Mouse (Mus musculus) kidney, embryonic 15.5 days (tissue): ENCODE measurements around the gene Pim3. TPM values are rescaled to one million over a fixed set of nuclear protein-coding genes. Genes with fewer than 3 reads are reported as not detected.
A peak's percentile ranks its signal among the peaks of the same experiment; 100 is the strongest.
"Not testable (repeated sequence)": the region's sequence is repeated elsewhere in the genome, so short reads cannot be mapped to it uniquely, and the experiment has no call there.

Source experiments
- ATAC-seq: fragments of 200-750 bp; cut with Nextera tagmentation; replicated peaks from 2 replicates; pipeline ENCODE4 v1.8.0; 2017; ENCODE audit warnings: moderate TSS enrichment; ENCODE audit not compliant: low FRiP score
- H3K27ac ChIP-seq: fragments of 300-500 bp; sonication (generic); 2 replicates; pipeline ENCODE4 v1.5.1; 2015; ENCODE audit warnings: mild to moderate bottlenecking, inconsistent platforms
- H3K27me3 ChIP-seq: fragments of 300-500 bp; sonication (generic); 2 replicates; pipeline ENCODE4 v1.6.1; 2015; ENCODE audit warnings: inconsistent platforms
- H3K36me3 ChIP-seq: fragments of 300-500 bp; sonication (generic); 2 replicates; pipeline ENCODE4 v1.6.1; 2015; ENCODE audit warnings: inconsistent platforms
- H3K4me1 ChIP-seq: fragments of 300-500 bp; sonication (generic); 2 replicates; pipeline ENCODE4 v1.6.1; 2015; ENCODE audit warnings: inconsistent platforms
- H3K4me2 ChIP-seq: fragments of 300-500 bp; sonication (generic); 2 replicates; pipeline ENCODE4 v1.6.1; 2015; ENCODE audit warnings: moderate library complexity, mild to moderate bottlenecking, inconsistent platforms
- H3K4me3 ChIP-seq: fragments of 300-500 bp; sonication (generic); replicated peaks from 2 replicates; pipeline ENCODE4 v1.5.1; 2015; ENCODE audit warnings: mild to moderate bottlenecking, inconsistent platforms
- H3K9ac ChIP-seq: fragments of 300-500 bp; sonication (generic); 2 replicates; pipeline ENCODE4 v1.6.1; 2015; ENCODE audit warnings: mild to moderate bottlenecking, inconsistent platforms
- H3K9me3 ChIP-seq: fragments of 300-500 bp; sonication (generic); replicated peaks from 2 replicates; pipeline ENCODE4 v1.6.1; 2016; ENCODE audit warnings: inconsistent platforms
- WGBS: fragments of 180-500 bp; shearing (Covaris S2); methylation state at CpG from one replicate; pipeline ENCODE4 v1.1.7; 2015; ENCODE audit warnings: mixed read lengths; 5-methylcytosine and 5-hydroxymethylcytosine counted together
- polyA plus RNA-seq: library from polyadenylated mRNA; unstranded; fragments of >200 nt; fragmentation: Nextera tagmentation; extraction: Ambion mirVana; gene quantifications from 2 replicates; pipeline ENCODE4 v1.2.1, GENCODE M21; 2015

The Pim3 gene
- polyA plus RNA-seq, result 50.4 and 54.6 TPM in 2 replicates

DNA sequence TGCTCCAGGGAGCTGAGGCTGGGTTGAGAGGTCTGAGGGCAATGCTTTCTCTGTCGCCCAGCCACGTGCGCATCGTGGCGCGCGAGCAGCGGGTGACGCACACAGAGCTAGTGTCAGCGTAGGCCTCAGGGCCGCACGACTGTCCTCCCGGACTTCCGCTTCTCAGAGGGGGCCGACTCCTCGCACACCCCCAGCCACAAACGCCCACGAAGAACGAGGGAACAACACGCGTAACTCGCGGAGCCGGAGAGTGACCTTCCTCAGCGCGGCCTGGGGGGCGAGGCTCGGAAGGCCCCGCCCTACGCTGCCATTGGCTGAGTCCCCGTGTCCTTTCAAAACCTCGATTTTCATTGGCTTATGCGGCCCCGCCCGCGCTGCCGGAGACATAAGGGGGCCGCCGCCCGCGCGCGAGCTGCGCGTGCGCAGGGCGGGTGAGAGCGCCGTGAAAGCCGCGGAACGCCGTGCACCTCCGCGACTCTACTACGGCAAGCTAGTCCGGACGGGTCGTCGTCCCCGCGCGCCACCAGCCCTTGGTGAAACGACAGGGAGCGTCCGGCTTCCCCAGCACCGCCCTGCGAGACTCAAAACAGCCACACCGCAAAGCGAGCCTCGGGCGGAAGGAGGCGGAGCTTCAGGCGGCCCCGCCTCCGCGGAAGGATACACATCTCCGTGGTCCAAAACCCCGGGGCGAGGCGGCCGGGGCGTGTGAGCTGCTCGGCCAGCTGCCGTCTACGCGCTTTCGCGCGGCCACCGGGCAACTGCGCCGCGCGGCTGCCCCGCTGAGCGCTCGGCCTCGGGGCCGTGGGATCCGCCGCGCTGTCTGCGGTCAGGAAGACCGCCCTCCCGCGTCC lies at the start of gene Pim3:
Pim3 (plus strand) TSS at position 415 of the 851 bp plus-strand sequence.
- Histone ChIP-seq H3K9me3 (no peaks in the 10 kb centered on the region), H3K4me1 (peaks cover 37% of the 10 kb centered on the region), H3K9ac (peak within 1 kb of the TSS; percentile 84), H3K4me2 (peak within 1 kb of the TSS; percentile 86), H3K4me3 (peak within 1 kb of the TSS; percentile 86), H3K27me3 (no peaks in the 10 kb centered on the region), H3K36me3 (peaks cover 28% of the 10 kb centered on the region), H3K27ac (peak within 1 kb of the TSS; percentile 93)
- under 1% methylated on average over 107 of the region's 107 CpGs for WGBS
- ATAC-seq, result peak; percentile 87

DNA sequence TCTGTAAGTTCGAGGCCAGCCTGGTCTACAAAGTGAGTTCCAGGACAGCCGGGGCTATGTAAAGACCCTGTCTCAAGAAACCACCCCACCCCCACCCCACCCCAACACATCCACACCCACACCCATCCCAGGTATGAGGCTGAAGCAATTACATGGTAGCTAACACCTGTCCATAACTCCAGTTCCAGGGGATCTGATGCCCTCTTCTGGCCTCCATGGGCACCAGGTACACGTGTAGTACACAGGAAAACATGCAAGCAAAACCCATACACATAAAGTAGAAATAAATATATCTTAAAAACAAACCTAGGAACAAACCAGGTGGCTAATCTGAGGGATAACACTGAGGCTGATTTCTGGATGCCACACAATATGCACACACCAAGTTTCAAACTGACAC lies 48.7 kb upstream of the Pim3 start:
- no peaks in the 10 kb centered on the region for H3K27me3 ChIP-seq
- H3K9ac ChIP-seq, result no peak overlapping the region
- H3K9me3 ChIP-seq, result no peaks in the 10 kb centered on the region
- no peak overlapping the region for H3K27ac ChIP-seq
- H3K36me3 ChIP-seq, result peaks cover 62% of the 10 kb centered on the region
- WGBS, result 87% methylated on average over 3 of the region's 3 CpGs
- H3K4me1 ChIP-seq, result peaks cover 2% of the 10 kb centered on the region
- no peak for ATAC-seq
- H3K4me3 ChIP-seq, result no peak overlapping the region
- H3K4me2 ChIP-seq, result no peak overlapping the region

DNA sequence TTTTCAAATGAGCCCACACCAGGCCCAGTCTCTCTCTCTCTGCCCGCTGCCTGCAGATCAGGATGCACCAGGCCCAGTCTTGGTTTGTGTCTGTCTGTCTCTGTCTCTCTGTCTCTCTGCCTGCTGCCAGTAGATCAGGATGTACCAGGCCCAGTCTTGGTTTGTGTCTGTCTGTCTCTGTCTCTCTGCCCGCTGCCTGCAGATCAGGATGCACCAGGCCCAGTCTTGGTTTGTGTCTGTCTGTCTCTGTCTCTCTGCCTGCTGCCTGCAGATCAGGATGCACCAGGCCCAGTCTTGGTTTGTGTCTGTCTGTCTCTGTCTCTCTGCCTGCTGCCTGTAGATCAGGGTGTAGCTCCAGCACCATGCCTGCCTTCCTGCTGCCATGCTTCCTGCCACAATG lies 48.1 kb upstream of the Pim3 start:
- H3K4me1 ChIP-seq, H3K27me3 ChIP-seq, H3K4me3 ChIP-seq, H3K9me3 ChIP-seq, H3K4me2 ChIP-seq, ATAC-seq, H3K9ac ChIP-seq, H3K27ac ChIP-seq: not testable (repeated sequence)
- 90% methylated on average over 2 of the region's 2 CpGs for WGBS
- H3K36me3 ChIP-seq, result peaks cover 62% of the 10 kb centered on the region

DNA sequence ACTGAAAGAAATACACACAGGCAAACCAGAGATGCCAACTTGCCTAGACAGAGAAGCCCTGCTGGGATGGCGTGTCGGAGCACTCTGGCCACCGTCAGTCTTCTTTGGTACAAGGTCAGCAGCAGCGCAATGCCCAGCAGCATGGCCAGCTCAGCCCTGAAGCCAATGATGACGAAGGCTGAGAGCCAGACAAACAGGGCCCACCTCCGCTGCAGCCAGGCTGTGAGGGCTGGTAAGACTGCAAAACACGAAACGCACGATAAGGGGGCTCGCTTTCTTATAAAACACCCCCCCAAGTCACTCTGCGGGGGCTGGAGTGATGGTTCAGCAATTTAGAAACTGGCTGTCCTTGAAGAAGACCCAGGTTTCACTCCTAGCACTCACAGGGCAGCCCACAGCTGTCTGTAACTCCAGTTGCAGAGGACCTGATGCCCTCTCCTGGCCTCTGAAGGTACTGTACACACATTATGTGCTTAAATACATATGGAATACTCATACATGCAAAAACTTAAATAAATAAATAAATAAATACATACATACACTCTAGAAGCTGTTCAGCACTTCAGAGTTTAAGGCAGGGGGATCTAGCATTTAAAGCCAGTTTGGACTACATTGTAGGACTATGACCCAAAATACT lies 47.5 kb upstream of the Pim3 start:
- Histone ChIP-seq H3K9me3 (no peaks in the 10 kb centered on the region), H3K9ac (no peak overlapping the region), H3K27me3 (no peaks in the 10 kb centered on the region), H3K4me2 (no peak overlapping the region), H3K4me1 (peaks cover 6% of the 10 kb centered on the region), H3K4me3 (no peak overlapping the region), H3K27ac (no peak overlapping the region), H3K36me3 (peaks cover 58% of the 10 kb centered on the region)
- WGBS, result 96% methylated on average over 11 of the region's 11 CpGs
- ATAC-seq, result no peak

DNA sequence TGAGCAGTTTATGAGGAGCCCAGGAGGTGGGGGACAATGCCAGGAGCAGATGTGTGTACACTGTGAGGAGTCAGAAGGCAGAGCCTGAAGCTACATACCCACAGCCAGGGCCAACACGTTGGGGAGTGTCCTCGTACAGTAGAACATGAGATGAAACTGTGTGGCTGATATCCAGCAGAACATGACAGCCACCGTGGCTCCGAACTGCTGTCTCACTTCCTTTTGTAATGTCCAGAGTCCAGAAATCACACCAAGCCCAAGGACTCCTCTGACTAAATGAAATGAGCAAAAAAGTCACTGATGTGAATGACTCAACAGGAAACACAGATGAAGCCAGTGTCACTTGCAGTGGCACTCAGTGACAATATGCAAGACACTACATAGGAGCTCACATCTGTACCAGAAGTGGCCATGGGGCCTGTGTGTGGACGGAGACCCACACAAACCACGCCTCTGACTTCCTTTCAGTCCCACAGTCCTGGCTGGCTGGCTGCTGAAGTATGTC lies 46.7 kb upstream of the Pim3 start:
- 90% methylated on average over 6 of the region's 6 CpGs for WGBS
- peaks cover 9% of the 10 kb centered on the region for H3K4me1 ChIP-seq
- no peak for ATAC-seq
- H3K9me3 ChIP-seq, result no peaks in the 10 kb centered on the region
- H3K36me3 ChIP-seq, result peaks cover 51% of the 10 kb centered on the region
- H3K4me2 ChIP-seq, result no peak overlapping the region
- H3K27me3 ChIP-seq, result no peaks in the 10 kb centered on the region
- no peak overlapping the region for H3K4me3 ChIP-seq
- H3K27ac ChIP-seq, result no peak overlapping the region
- no peak overlapping the region for H3K9ac ChIP-seq

DNA sequence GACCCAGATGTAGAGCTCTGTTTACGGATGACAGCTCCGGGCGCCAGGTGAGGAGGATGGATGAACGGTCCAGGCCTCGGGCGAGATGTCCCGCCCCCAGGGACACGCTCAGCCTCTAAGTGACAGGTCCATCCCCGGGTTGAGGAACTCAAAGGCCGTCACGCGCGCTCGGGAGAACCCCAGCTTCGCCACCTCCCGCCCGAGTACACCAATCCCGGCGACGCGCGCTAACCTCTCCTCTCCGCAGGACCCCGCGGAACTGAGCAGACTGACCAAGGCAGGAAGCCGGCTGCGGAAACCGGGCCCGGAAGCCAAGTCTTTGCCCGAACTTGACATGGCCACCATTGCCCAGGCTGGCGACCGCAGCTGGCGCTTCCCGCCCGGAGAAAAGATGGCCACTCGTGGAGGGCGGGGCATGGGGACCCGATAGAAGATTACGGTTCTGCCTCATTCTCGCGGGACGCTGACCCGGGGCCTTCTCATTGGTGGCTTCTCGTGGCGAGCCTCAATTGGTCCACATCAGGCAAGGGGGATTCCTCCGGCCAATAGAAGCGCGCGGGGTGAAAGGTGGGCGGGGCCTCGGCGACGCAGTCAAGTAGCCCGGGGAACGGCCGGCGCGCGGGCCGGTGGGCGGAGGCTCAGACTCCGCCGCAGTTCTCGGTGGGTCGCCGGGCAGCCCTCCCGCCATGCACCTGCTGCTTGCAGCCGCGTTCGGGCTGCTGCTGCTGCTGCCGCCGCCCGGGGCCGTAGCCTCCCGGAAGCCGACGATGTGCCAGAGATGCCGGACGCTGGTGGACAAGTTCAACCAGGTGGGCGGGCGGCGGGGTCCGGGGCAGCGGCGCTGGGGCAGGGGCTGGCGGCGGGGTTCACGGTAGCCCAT lies 42.7 kb upstream of the Pim3 start, which contains the start of the genes Alg12 and Creld2:
Alg12 (minus strand) TSS at position 293 of the 880 bp plus-strand sequence.
Creld2 (plus strand) TSS at position 621 of the 880 bp plus-strand sequence.
- peak within 1 kb of the TSS; percentile 94 for H3K4me3 ChIP-seq
- H3K9ac ChIP-seq, result peak within 1 kb of the TSS; percentile 87
- H3K27ac ChIP-seq, result peak within 1 kb of the TSS; percentile 83
- peaks cover 49% of the 10 kb centered on the region for H3K36me3 ChIP-seq
- under 1% methylated on average over 88 of the region's 88 CpGs for WGBS
- peaks cover 21% of the 10 kb centered on the region for H3K4me1 ChIP-seq
- no peaks in the 10 kb centered on the region for H3K9me3 ChIP-seq
- H3K27me3 ChIP-seq, result no peaks in the 10 kb centered on the region
- peak within 1 kb of the TSS; percentile 89 for H3K4me2 ChIP-seq
- ATAC-seq, result peak; percentile 99

DNA sequence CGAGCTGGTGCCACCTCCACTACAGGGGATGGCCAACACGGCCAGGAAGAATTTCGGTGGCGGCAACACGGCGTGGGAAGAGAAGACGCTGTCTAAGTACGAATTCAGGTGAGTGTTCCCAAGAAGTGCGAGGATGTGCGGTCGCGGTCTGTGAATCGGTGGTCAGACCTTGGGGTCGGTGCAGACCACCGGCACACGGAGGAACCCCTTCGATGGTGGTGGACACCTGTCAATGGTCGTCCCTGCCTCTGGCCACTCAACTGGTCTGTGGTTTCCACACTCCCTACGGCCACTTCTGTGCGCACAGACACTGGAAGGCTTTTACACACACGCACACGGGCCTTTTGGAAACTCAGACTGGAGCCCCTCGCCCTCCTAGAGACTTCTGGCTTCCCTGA lies 42.1 kb upstream of the Pim3 start:
- Histone ChIP-seq H3K36me3 (peaks cover 49% of the 10 kb centered on the region), H3K4me2 (peak overlapping the region; percentile 89), H3K27me3 (no peaks in the 10 kb centered on the region), H3K4me1 (peaks cover 21% of the 10 kb centered on the region), H3K9ac (peak overlapping the region; percentile 87), H3K27ac (peak overlapping the region; percentile 25; the same call in 1 of the 2 replicates), H3K9me3 (no peaks in the 10 kb centered on the region), H3K4me3 (peak overlapping the region; percentile 94)
- WGBS, result under 1% methylated on average over 23 of the region's 23 CpGs
- ATAC-seq, result no peak

DNA sequence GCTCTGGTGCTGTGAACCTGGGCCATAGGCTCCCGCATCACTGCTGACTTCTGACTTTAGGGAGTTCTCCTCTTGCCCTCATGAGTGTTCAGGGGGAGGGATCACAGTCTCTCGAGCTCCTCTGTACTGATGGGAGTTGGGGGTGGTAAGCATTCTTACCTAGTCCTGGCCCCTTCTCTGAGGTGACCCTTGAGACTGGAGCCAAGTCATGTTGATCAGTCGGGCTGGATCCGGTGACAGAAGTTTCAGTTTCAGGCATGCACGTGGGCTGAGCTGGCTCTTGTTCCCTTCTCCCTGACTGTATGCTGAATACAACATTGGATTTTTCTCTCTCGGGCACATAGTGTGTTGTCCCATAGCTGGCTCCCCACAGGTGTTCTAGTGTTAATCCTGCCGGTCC lies 40.6 kb upstream of the Pim3 start:
- ATAC-seq, result no peak
- H3K9ac ChIP-seq, result no peak overlapping the region
- H3K27me3 ChIP-seq, result no peaks in the 10 kb centered on the region
- H3K4me1 ChIP-seq, result peaks cover 21% of the 10 kb centered on the region
- H3K27ac ChIP-seq, result no peak overlapping the region
- H3K36me3 ChIP-seq, result peaks cover 49% of the 10 kb centered on the region
- 76% methylated on average over 7 of the region's 7 CpGs for WGBS
- H3K4me3 ChIP-seq, result no peak overlapping the region
- H3K4me2 ChIP-seq, result peak overlapping the region; percentile 89; the same call in 1 of the 2 replicates
- no peaks in the 10 kb centered on the region for H3K9me3 ChIP-seq

DNA sequence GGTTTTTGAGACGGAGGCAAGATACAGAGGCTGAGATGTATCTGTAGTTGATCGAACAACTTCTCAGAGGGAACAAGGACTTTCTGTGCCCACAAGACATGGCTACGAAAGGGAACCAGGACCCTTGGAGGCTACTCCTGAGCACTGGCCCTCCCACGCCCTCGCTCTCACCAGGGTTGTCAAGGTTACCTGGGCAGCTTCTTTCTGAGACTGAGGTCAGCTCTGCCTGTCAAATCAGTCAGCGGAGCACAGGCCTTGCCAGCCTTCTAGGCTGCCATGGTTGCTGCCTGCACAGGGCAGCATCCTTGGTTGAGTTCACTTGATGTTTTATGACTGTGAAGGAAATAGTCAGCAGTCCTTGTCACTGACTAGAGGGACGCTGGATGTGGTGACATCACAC lies 39.5 kb upstream of the Pim3 start:
- no peak for ATAC-seq
- Histone ChIP-seq H3K36me3 (peaks cover 61% of the 10 kb centered on the region), H3K9me3 (no peaks in the 10 kb centered on the region), H3K27ac (no peak overlapping the region), H3K4me2 (no peak overlapping the region), H3K4me1 (peaks cover 21% of the 10 kb centered on the region), H3K27me3 (no peaks in the 10 kb centered on the region), H3K9ac (no peak overlapping the region), H3K4me3 (no peak overlapping the region)
- WGBS, result 91% methylated on average over 7 of the region's 7 CpGs

DNA sequence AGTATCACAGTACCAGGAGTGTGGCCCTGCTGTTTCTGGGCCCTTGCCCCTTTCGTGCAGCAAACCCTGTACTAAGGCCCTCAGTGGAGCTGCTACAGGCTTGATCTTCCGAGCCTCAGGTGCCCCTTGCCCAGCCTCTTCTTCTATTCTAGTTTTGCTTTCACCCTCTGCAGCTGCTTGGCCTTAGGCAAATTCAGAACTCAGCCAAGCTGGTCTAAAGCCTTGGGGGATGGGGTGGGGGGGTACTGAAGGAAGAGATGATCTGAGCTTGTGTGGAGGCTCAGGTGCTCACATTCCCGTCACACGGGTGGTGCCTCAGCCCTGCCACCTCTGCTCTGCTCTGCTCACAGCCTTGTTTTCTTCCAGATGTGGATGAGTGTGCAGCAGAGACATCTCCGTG lies 38.6 kb upstream of the Pim3 start:
- WGBS, result 92% methylated on average over 5 of the region's 5 CpGs
- H3K27me3 ChIP-seq, result no peaks in the 10 kb centered on the region
- peaks cover 18% of the 10 kb centered on the region for H3K4me1 ChIP-seq
- H3K9ac ChIP-seq, result no peak overlapping the region
- H3K36me3 ChIP-seq, result peaks cover 62% of the 10 kb centered on the region
- no peak overlapping the region for H3K4me2 ChIP-seq
- ATAC-seq, result no peak
- no peaks in the 10 kb centered on the region for H3K9me3 ChIP-seq
- H3K27ac ChIP-seq, result no peak overlapping the region
- no peak overlapping the region for H3K4me3 ChIP-seq

DNA sequence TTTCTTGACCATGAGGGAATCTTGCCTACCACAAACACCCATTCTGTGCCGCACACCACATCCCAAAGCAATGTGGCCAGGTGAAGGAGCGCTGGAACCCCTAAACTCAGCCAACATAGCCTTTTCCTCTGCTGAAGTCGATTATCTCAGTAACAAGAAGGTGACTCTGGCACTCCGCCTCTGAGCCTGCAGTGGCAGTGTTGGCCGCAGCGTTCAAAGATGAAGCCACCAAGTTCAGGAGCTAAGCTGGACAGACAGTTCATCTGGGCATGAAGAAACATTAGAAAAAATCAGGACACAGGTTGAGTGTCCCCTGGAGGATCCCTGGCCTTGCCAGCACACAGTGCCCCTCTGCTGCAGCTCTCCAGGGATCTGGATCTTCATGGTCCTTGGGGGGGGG lies 34.5 kb upstream of the Pim3 start:
- H3K4me3 ChIP-seq, result no peak overlapping the region
- H3K27ac ChIP-seq, result no peak overlapping the region
- peaks cover 52% of the 10 kb centered on the region for H3K36me3 ChIP-seq
- no peak overlapping the region for H3K4me2 ChIP-seq
- WGBS, result 87% methylated on average over 6 of the region's 6 CpGs
- no peaks in the 10 kb centered on the region for H3K9me3 ChIP-seq
- H3K27me3 ChIP-seq, result no peaks in the 10 kb centered on the region
- no peak for ATAC-seq
- peaks cover 24% of the 10 kb centered on the region for H3K4me1 ChIP-seq
- no peak overlapping the region for H3K9ac ChIP-seq
